Mouse (Mus musculus): ENCODE measurements around the gene Gm37240. TPM values are rescaled to one million over a fixed set of nuclear protein-coding genes. Genes with fewer than 3 reads are reported as not detected.
A peak's percentile ranks its signal among the peaks of the same experiment; 100 is the strongest.

Gm37240 gene
- total RNA-seq, 2 experiments from 2014 or later = 35.3 to 39.6 TPM

DNA sequence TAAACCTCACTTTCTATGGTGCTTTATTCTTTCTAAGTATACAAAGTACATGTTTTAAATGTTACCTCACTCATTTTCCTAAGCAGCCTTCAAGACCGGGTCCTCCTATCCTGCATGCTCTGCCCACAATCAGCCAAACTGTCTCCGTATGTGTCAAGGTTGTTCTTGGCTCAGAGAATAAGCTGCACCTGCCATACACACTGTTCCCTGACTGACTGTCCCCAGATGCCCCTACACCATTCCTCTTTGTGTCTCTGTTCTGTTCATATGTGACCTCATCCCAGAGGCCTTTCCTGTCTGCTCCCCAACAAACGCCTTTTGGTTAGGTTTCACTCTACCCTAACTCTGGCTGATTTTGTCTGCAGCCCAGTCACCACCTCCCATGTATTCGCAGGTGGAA lies 60.0 kb downstream of the Gm37240 start:
- DNase-seq = no peak

DNA sequence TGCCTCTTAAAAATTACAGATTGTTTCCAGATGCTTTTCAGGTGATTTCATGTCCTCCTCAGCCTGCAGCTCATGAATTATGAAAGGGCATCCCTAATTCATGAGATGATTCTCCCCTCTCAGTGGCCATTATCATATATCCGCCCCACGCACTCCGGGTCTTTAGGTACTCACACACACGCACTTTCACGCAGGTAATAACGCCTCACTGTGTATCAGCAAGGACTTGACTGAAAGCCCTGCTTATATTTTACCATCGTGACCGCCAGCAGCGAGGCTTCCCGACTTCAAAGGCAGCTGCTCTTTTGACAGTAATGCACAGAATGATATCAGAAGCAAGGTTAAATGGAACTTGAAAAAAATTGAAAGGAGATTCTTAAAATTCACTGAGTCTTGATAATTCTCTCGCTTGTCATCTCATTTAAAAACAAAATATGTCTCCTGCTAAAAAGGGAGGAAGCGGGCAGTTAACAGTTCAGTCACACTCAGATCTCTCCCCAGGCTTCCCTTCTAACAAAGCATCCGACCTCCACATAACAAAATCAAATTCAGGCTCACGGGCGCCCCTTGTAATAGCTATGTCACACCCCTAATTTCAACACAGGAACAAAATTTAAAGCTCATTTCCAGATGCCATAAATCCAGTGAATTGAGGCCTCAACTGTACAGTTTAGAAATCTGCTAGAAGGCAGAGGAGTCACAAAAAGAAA lies 66.3 kb downstream of the Gm37240 start:
- DNase-seq = no peak

DNA sequence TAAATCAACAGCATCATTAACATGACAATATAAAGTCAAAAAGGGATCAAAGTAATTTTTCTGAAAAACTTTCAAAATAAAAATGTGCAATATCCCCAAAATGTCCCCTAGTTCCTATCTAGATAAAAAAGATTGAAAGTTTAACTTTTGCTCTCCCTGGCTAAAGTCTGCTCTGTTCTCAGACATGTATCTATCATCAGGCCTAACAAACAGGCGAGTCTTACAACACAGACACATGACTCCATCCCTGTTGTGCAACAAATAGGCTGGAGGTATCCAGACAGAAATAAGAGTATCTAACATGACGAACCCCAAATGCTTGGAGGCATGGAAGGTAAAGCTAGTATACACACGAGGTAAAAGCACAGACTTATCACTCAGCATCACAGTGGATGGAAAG lies 68.0 kb downstream of the Gm37240 start:
- DNase-seq = no peak

DNA sequence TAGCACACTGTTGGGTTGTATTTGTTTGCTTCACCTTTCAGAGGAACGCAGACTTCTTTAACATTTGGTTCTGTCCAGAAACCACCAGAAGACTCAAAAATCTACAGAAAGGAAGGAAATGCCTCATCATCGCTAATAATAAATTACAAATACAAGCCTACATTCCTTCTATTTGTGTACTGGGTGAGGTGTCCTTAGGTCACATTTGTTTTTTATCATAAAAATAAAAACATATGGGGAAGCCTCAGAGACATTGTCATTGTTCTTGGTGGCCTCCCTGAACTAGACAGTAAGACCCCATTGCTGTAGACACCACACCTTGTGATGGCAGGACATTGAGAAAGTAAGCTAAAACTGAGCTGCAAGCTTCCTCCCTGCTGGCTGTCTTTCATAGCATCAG lies 70.1 kb downstream of the Gm37240 start, which contains the start of gene Fam160a1:
TSS of gene Fam160a1 (minus strand) at position 101 of the 400 bp plus-strand sequence.
- DNase-seq = no peak

DNA sequence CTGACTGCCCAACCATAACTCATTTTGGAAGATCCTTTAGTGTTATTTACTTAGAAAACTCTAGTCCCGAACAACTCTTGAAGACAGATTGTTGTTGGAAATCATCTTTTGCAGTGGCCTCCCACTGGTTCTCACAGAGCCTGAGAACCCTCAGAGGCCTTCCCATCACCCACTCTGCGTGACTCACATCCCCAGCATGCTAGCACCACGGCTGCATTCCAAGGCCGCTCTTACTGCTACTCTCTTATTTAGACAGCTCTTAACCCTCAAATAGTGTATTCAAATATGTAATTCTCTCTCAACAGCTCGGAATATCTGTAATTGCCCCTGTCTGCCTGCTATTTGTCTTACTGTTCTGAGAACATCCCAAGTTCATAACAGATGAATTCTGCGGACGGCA lies 73.1 kb downstream of the Gm37240 start:
- no peak for DNase-seq

DNA sequence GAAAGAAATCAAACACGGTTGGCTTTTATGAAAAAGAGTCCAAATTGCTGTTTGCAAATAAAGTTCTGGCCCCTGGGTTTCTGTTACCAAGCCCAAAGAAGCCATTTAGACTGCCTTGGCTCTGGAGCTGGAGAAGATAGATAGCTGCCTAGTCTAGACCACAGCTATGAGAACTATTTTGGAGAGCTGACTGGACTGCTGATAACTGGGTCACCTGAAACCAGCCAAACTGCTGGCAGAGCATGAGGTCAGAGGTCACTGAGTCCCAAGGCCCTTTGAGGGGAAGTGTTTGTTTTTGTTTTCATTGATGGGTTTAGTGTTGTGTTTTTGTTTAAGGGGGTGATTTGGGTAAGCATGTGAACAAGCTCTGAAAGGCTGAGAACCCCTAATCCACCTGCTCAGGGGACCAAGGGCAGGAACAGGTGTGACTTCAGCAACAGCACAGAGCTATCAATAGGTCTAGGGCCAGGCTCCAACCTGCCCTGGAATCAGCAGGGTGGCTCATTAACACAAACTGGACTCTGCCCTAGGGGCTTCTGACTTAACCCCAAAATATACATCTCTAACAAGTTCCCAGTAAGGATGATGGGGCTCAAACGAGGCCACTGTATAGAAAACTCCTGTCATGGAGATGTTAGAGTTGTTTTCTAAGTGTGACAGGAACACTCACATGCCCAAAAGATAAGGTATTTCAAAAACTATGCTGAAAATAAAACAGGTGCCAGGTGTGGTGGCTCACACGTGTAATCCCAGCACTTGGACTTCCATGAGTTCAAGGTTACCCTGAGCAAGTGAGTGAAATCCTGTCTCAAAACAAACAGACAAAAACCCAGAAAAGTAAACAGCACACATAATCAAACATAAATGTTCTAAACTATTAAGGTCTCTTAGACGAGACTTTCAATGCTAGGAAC lies 74.0 kb downstream of the Gm37240 start:
- peak; percentile 7 for DNase-seq

DNA sequence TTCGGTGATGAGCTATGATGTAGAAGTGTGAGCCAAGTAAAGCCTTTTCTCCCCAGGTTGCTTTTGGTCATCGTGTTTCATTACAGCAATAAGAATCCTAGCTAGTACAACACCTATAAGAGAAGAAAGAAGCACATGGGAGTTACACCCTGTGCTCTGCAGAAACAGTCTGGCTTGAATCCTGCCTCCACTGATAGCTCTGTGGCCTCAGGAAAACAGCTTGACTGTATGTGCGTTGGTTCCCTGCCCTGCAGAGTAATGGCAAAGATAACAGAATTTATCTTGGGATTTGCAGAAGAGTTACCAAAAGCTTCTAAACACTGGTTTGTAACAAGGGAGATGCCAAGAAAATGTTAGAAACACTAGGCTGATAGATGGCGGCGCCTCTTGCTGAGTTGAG lies 75.3 kb downstream of the Gm37240 start:
- no peak for DNase-seq

DNA sequence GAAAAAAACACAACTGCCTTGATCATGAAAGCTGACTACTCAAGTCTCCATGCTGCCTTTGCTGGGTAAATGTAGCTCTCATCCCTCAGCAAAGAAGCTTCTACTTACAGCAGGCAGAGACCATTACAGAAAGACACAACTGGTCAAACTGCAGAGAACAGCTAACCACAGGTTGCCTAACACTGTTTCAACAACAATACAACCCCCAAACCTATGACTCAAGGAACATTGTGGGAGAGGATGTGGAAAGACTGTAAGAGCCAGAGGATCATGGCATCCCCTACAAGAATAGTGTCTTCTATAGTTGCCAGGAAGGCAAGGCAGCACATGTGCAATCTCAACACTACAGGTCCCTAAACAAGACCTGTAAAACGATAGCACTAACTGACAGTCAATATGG lies 94.2 kb downstream of the Gm37240 start:
- no peak for DNase-seq

DNA sequence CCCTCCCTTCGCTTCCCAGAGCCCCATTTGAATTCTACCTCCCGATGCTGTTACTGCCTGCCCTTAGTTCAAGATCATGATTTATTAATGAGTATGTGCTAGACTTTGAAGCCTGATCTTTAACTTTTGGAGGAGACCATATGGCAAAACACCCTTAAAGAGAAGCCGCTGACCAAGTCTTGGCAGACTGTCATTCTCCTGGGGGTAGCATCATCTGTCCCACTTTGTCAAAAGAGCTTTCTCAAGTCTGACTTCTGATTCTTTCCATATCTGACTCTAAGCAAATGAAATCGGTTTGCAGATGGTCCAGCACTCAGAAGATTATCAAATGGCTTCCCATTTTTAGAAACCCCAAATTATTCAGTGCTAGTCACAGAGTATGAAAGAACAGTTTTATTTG lies 97.6 kb downstream of the Gm37240 start:
- DNase-seq = no peak

DNA sequence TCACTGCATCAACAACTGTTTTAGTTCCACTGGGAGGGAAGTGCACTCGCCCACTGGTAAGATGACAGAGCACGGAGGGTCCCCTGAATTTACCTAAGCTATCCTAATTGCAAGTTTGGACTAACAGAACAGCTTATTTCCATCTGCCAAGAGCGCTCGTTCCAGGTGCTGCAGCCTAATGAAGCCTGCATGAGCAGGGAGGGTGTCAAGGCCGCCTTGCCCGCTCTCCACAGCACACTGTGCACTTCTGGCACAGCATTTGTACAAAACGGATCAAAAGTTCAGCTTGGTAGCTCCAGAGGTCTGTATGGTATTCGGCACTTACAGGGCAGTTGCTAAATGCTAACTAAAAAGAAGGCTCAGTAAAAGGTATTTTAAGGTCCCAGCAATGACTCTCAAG lies 100.8 kb downstream of the Gm37240 start:
- DNase-seq = no peak

DNA sequence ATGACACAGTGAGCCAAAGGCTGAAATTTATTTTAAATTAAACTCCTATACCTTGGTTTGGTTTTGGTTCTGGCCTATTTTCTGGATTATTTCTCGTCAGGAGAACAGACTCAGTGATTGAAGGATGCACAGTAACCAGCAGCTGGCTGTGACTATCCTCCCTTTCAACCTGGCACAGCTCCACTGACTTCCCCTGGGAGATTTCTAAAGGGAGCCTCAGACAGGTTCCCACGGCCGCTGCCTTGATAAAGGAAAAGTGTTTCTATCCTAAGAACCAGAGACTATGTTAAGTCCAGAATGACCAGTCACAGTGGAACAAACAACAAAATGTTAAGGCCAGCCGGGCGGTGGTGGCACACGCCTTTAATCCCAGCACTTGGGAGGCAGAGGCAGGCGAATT lies 106.4 kb downstream of the Gm37240 start:
- no peak for DNase-seq

DNA sequence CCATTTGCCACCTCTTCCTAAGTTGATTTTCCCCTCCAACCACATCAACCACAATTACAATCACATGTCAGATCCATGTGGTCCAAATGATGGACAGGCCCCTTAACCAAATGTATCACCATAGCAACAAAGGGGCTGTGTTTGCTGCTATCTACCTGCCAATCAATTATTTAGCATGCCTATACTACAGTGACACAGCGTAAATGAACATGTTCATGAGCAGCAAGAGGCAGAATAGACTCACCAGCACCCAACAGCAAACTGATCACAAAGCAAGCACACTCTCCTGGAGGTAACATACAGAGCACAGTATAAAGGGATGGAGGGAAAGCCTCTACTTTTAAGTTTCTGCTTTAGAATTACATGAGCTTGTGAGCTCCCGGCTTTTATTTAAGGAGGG lies 107.0 kb downstream of the Gm37240 start:
- no peak for DNase-seq

DNA sequence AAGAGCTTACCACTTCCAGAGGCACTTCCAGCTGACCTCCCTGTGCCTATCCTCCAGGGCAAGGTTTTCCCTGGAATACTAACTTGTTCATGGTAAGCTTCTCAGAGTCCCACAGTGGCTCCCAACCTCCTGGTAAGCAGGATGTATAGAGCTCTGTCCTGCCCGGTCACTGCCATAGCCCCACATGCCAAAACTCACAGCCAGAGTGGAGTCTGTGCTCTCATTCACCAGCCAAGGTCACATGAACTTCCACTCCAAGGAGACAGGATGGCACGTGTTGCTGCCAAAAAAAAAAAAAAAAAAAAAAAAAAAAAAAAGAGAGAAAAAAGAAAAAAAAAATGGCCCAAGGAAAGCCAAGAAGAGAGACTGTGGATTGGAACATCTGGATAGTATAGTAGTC lies 109.5 kb downstream of the Gm37240 start:
- no peak for DNase-seq

DNA sequence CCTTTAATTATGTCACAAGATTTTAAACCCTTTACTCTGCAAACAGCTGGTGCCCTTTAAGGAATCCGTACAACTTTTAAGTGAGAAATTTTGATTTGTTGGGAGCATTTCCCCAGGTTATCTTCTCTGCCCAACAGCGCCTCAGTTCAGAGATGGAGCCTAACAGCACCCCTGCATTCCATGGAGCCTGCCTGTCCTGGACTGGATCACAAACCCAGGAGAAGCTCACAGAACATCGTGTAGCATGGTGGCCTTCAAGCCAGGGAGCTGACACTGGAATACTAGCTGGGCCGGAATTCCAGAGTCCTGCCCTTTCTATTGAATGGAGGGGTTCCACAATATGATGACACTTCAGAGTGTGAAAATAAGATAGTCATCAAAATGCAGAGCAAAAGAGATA lies 110.0 kb downstream of the Gm37240 start:
- DNase-seq = no peak

DNA sequence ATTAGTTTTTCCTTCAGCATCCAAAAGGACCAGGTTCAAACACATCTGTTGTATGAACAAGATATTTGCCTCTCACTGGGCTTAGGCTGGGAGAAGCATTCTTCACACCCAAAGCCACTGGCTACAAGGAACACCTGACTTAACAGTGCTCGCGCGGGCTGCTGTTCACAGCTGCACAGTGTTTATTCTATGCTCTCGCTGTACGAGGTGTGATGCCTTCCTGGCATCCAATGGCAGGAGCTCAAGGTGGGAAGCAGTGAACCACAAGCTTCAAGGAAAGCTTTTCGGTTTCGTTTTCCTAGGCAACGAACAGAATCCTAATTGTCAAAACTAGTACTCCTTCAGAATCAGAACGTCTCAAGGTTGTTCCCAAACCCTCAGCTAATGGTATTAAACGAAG lies 110.6 kb downstream of the Gm37240 start:
- DNase-seq = no peak

DNA sequence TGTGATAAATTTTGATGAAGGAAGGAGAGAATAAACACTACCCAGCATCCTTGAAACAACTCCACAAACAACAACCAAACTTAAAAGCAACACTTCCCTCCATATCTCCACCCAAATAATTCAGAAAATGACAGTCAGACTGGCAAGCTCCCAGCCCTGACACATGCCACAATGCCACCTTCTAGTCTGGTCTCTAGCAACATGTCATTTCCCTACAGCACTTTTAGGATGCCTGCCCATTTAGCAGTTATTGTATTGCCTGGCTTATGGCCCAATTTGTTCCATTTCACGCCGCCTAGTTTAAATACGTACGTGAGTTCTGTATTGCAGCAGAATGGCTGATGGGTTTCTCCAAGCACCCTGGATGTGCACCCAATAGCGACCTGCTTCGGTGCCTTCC lies 111.2 kb downstream of the Gm37240 start:
- no peak for DNase-seq

DNA sequence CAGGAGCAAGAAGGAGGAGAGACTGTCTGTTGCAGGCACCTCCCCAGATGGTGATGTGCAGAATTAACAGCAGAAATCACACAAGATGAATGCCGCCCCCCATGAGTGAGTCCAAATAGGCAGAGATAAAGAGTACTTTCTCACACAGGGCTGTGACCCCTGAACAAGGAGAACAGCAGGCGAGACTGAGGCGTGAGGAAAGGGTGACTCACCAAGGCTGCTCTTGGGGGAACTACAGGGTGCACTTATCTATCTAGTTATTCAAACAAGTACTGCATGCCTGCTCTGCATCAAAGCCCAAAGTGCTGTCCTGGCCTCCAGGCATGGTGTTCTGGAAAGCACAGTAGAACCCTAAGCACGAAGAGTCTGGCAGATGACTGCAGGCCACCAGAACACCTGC lies 113.4 kb downstream of the Gm37240 start:
- no peak for DNase-seq

DNA sequence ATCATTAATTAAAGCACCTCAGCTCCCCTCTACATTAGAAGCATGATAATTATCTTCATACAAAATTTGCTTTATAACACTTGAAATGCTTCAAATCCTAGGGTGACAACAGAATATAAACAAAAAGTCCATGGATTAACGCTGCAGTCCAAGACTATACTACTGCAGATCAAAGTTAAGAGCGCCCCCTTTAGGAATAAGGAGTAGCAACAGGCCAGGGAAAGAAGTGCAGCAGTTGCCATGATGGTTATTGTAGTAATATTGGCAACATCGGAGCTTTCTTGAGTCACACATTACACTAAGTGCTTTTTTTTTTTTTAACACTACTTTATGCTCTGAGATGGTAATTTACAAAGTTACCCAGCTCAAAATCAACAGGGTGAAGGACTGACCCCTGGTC lies 113.9 kb downstream of the Gm37240 start:
- DNase-seq = no peak

DNA sequence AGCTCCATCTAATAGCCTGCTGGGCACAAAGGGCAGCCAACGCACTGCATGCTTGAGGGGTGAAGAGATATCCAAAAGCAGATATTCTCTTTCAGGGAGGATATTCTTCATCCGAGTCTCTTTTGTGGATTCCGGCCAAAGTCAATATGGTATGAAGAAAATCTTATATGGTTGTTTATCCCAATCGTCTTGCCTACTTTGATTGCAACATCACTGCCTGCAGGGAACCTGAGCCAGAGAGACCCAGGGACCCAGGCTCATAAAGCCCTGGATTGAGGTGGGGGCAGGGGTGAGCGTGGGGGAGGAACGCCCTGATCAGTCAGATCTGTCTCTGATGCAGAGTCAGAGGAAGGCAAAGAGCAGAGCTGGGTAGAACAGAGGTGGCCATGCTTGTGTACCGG lies 122.4 kb downstream of the Gm37240 start:
- no peak for DNase-seq

DNA sequence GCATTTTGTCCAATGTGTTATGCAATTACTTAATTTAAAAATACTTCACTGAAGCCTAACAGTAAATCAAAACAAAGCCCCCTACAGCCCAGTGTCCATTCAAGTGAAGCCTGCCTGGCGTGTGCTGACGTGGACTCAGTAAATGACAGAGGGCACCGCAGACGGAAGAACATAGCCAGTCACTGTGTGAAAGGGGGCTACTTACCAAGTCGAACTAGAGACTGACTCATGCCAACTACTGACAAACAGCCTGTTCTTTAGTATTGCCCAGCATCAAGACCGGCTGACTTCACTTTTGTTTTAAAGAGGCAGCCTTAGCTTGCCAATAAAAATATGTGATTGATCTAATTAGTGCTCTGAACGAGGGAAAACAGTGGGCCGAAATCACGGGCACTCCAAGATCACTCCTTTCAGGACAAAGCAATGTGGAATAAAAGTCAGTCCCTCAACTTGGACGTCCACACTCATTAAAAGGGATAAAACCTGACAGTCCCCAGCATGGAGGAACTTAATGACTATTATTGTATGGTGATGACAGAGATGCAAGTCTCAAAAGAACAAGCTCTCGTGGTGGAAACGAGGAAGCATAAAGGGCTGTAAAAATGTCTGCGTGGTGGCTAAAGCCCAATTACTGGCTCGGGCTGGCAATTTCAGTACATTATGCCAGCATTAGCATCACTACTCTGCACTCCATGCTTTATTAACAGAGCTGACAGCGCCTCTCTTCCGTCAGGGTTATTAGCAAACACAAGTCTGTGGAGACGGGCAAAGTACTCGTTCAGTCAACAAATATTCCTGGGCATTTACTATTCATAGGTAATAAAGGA lies 123.1 kb downstream of the Gm37240 start:
- DNase-seq = no peak

DNA sequence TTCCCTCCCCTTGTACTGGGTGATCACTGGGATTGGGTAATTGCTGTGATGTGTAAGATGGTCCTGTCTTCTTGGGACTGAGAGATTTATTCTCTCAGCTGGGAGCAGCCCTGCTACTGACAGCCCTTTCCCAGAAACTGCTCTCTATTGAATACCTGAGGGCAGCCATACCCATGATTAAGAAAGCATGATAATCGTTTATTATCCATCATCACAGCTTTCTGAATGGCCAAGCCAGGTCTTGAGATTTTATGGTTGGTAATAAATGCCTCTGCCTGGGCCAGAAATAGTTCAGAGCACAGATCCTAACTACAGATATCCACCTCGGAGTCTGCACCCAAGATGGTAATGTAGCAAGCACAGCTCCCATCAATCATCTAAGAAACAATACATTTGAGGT lies 129.4 kb downstream of the Gm37240 start:
- DNase-seq = no peak

DNA sequence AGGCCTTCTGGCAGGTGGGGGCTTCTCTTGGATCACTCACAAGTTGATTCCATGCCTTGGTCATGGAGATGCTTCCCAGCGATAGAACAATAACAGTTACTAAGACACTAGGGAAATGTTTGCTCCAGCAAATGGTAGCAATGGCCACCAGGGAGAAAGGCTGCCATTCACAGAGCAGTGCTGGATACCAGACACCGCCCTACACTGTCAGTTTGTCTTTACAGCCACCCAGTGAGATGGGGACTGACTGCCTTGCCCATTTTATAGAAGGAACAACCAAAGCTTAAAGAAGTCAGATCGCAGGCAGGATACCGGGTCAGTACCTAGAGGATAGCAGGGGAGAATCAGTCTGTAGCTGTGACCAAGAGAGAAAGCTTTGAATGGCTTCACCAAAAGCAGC lies 129.9 kb downstream of the Gm37240 start:
- no peak for DNase-seq

DNA sequence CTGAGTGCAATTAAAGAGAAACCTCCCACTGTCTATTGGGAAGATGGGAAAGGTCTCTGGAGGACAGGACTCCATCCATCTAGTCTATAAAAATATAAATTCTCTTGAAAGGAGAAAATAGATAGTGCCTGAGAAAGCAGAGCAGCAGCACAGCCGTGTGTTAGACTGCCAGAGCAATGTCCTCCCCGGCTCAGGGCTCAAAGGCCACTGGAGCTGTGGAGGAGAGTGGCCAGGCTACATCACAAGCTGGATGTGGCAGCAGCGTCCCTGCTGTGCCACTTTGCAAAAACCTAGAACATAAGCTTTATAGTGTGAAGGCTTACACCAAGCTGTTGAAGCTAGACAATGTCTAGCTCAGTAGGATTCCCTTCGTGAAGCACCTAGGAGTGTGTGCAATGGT lies 138.0 kb downstream of the Gm37240 start:
- no peak for DNase-seq

Data from gastrocnemius, postnatal 25 days (tissue).